Mouse (Mus musculus) intestine, postnatal 0 days (tissue): ENCODE data around the gene Zfyve28. TPM values are rescaled to one million over a fixed set of nuclear protein-coding genes. Genes with fewer than 3 reads are reported as not detected.

ENCODE experiments used
- ATAC-seq: fragments of 200-750 bp; cut with Nextera tagmentation; 2 replicates; pipeline ENCODE4 v1.8.0; 2017; ENCODE audit warnings: mild to moderate bottlenecking, moderate TSS enrichment, moderate library complexity
- H3K27ac ChIP-seq: fragments of 300-500 bp; sonication (generic); 2 replicates; pipeline ENCODE4 v1.5.1; 2014; ENCODE audit warnings: mild to moderate bottlenecking, low read depth, low read length, moderate library complexity
- H3K27me3 ChIP-seq: fragments of 300-500 bp; sonication (generic); replicated peaks from 2 replicates; pipeline ENCODE4 v1.6.1; 2014; ENCODE audit warnings: low read length, mixed read lengths; ENCODE audit not compliant: control insufficient read depth, insufficient read depth
- H3K36me3 ChIP-seq: fragments of 300-500 bp; sonication (generic); 2 replicates; pipeline ENCODE4 v1.6.1; 2014; ENCODE audit warnings: mild to moderate bottlenecking, moderate library complexity; ENCODE audit not compliant: control insufficient read depth, insufficient read depth
- H3K4me1 ChIP-seq: fragments of 300-500 bp; sonication (generic); replicated peaks from 2 replicates; pipeline ENCODE4 v1.6.1; 2014; ENCODE audit warnings: antibody characterized with exemption, low read length, mixed read lengths; ENCODE audit not compliant: control insufficient read depth, insufficient read depth
- H3K4me2 ChIP-seq: fragments of 300-500 bp; sonication (generic); replicated peaks from 2 replicates; pipeline ENCODE4 v1.6.1; 2014; ENCODE audit warnings: low read depth, mild to moderate bottlenecking, moderate library complexity
- H3K4me3 ChIP-seq: fragments of 300-500 bp; sonication (generic); 2 replicates; pipeline ENCODE4 v1.5.1; 2014; ENCODE audit warnings: low read depth, low read length
- H3K9ac ChIP-seq: fragments of 300-500 bp; sonication (generic); 2 replicates; pipeline ENCODE4 v1.6.1; 2014; ENCODE audit warnings: mild to moderate bottlenecking, low read depth, low read length
- H3K9me3 ChIP-seq: fragments of 300-500 bp; sonication (generic); 2 replicates; pipeline ENCODE4 v1.6.1; 2016; ENCODE audit warnings: mixed run types; ENCODE audit not compliant: control insufficient read depth
- CTCF ChIP-seq: sonication (generic); IDR thresholded peaks from 2 replicates; pipeline ENCODE4 v1.5.1; 2016; ENCODE audit warnings: low read depth, mild to moderate bottlenecking, control low read depth, antibody characterized with exemption, moderate library complexity
- WGBS: fragments of 180-500 bp; shearing (Covaris S2); extraction: QIAGEN DNeasy Blood & Tissue Kit; methylation state at CpG from one replicate; pipeline ENCODE4 v1.1.7; 2014; 5-methylcytosine and 5-hydroxymethylcytosine counted together
- polyA plus RNA-seq: library from polyadenylated mRNA; unstranded; fragments of >200 nt; fragmentation: Nextera tagmentation; extraction: Ambion mirVana; gene quantifications from 2 replicates; pipeline ENCODE4 v1.2.1, GENCODE M21; 2015

Zfyve28 gene
- polyA plus RNA-seq, 1 experiment from 2014 or later = 0.05 TPM

GRCm38 (mm10) chr5:34330136-34330535 is 41.9 kb upstream of the Zfyve28 start:
- WGBS = 78% methylated on average over 2 of the region's 2 CpGs
- no peak overlapping the region for H3K4me2 ChIP-seq
- no peak for TF ChIP-seq CTCF
- H3K9me3 ChIP-seq = no peaks in the 10 kb centered on the region
- H3K9ac ChIP-seq = no peak overlapping the region
- H3K4me1 ChIP-seq = no peaks in the 10 kb centered on the region
- H3K27ac ChIP-seq = no peak overlapping the region
- no peak for ATAC-seq
- H3K27me3 ChIP-seq = 0 out of 2 replicates have a peak, but pooled peaks cover 2% of the 10 kb centered on the region
- no peak overlapping the region for H3K4me3 ChIP-seq
- no peaks in the 10 kb centered on the region for H3K36me3 ChIP-seq

GRCm38 (mm10) chr5:34326875-34327576 is 38.8 kb upstream of the Zfyve28 start:
- H3K9ac ChIP-seq = peak overlapping the region; percentile 31; the same call in 1 of the 2 replicates
- 11% methylated on average over 31 of the region's 31 CpGs for WGBS
- 0 out of 2 replicates have a peak, but pooled peaks have one; percentile 33 for ATAC-seq

GRCm38 (mm10) chr5:34326249-34326691 is 38.0 kb upstream of the Zfyve28 start:
- H3K4me2 ChIP-seq = peak overlapping the region; percentile 68; the same call in 1 of the 2 replicates
- H3K27me3 ChIP-seq = 0 out of 2 replicates have a peak, but pooled peaks cover 2% of the 10 kb centered on the region
- no peak overlapping the region for H3K9ac ChIP-seq
- no peak for TF ChIP-seq CTCF
- 53% methylated on average over 4 of the region's 4 CpGs for WGBS
- no peaks in the 10 kb centered on the region for H3K9me3 ChIP-seq
- H3K27ac ChIP-seq = no peak overlapping the region
- H3K4me1 ChIP-seq = no peaks in the 10 kb centered on the region
- 0 out of 2 replicates have a peak, but pooled peaks have one; percentile 16 for ATAC-seq
- H3K36me3 ChIP-seq = no peaks in the 10 kb centered on the region
- H3K4me3 ChIP-seq = no peak overlapping the region

More at GRCm38 (mm10) chr5:34326875-34327576, 38.8 kb upstream of the Zfyve28 start:
- Histone ChIP-seq H3K4me3 (peak overlapping the region; percentile 25), H3K36me3 (no peaks in the 10 kb centered on the region), H3K4me1 (no peaks in the 10 kb centered on the region), H3K27me3 (0 out of 2 replicates have a peak, but pooled peaks cover 2% of the 10 kb centered on the region), H3K9me3 (no peaks in the 10 kb centered on the region), H3K4me2 (peak overlapping the region; percentile 68), H3K27ac (no peak overlapping the region)
- TF ChIP-seq CTCF = no peak

- Histone ChIP-seq H3K9me3 (no peaks in the 10 kb centered on the region), H3K4me3 (no peak overlapping the region), H3K36me3 (no peaks in the 10 kb centered on the region), H3K4me1 (no peaks in the 10 kb centered on the region), H3K9ac (no peak overlapping the region), H3K27me3 (0 out of 2 replicates have a peak, but pooled peaks cover 2% of the 10 kb centered on the region), H3K27ac (no peak overlapping the region), H3K4me2 (no peak overlapping the region)
- ATAC-seq = no peak
- TF ChIP-seq CTCF = no peak
Measured at GRCm38 (mm10) chr5:34325286-34325685, 37.0 kb upstream of the Zfyve28 start.

GRCm38 (mm10) chr5:34321236-34321635 is 33.0 kb upstream of the Zfyve28 start:
- no peak overlapping the region for H3K27ac ChIP-seq
- H3K4me2 ChIP-seq = no peak overlapping the region
- no peaks in the 10 kb centered on the region for H3K9me3 ChIP-seq
- H3K4me1 ChIP-seq = no peaks in the 10 kb centered on the region
- no peak for ATAC-seq
- no peak overlapping the region for H3K9ac ChIP-seq
- no peaks in the 10 kb centered on the region for H3K36me3 ChIP-seq
- no peaks in the 10 kb centered on the region for H3K27me3 ChIP-seq
- WGBS = 91% methylated on average over 4 of the region's 4 CpGs
- no peak overlapping the region for H3K4me3 ChIP-seq
- TF ChIP-seq CTCF = no peak

- H3K36me3 ChIP-seq = no peaks in the 10 kb centered on the region
- H3K27me3 ChIP-seq = no peaks in the 10 kb centered on the region
- H3K4me1 ChIP-seq = no peaks in the 10 kb centered on the region
- H3K4me3 ChIP-seq = no peak overlapping the region
- peak; percentile 25; the same call in 1 of the 2 replicates for ATAC-seq
- no peak overlapping the region for H3K4me2 ChIP-seq
- no peaks in the 10 kb centered on the region for H3K9me3 ChIP-seq
- H3K9ac ChIP-seq = no peak overlapping the region
- whole genome bisulfite sequencing = 57% methylated on average over 2 of the region's 2 CpGs
- H3K27ac ChIP-seq = no peak overlapping the region
- no peak; the same call in 1 of the 2 replicates for TF ChIP-seq CTCF
Measured at GRCm38 (mm10) chr5:34319491-34320034, 31.3 kb upstream of the Zfyve28 start.
